Mouse (Mus musculus) myocyte (in vitro differentiated cells): ENCODE measurements around the gene Kidins220.

Experiments used
- CEBPB ChIP-seq: IDR thresholded peaks from 2 replicates; pipeline ENCODE4 v1.6.1; 2011; ENCODE audit warnings: mild to moderate bottlenecking, moderate library complexity; ENCODE audit not compliant: poor library complexity, insufficient read depth, severe bottlenecking
- E2F4 ChIP-seq: IDR thresholded peaks from one replicate; pipeline ENCODE4 v1.6.1; 2011; ENCODE audit warnings: mild to moderate bottlenecking, control low read depth, moderate library complexity; ENCODE audit not compliant: insufficient read depth
- MAX ChIP-seq: IDR thresholded peaks from one replicate; pipeline ENCODE4 v1.6.1; 2011; ENCODE audit warnings: low read depth, mild to moderate bottlenecking, control low read depth
- MYOD1 ChIP-seq, 3 experiments: IDR thresholded peaks; one replicate each; pipeline ENCODE4 v1.6.1; 2011; ENCODE audit warnings: control low read depth in 2 of 3, low read depth in 2 of 3, mild to moderate bottlenecking in 2 of 3, moderate library complexity in 1 of 3; ENCODE audit not compliant: insufficient read length in 2 of 3, control insufficient read depth in 1 of 3
- MYOG ChIP-seq, 3 experiments: IDR thresholded peaks; one replicate each; pipeline ENCODE4 v1.6.1; 2011; ENCODE audit warnings: control low read depth in 2 of 3, low read depth in 2 of 3, mild to moderate bottlenecking in 2 of 3; ENCODE audit not compliant: insufficient read length in 2 of 3, control insufficient read depth in 1 of 3, insufficient read depth in 1 of 3
- POLR2A ChIP-seq: IDR thresholded peaks from one replicate; pipeline ENCODE4 v1.6.1; 2011; ENCODE audit warnings: low read depth, mild to moderate bottlenecking, control low read depth, moderate library complexity; ENCODE audit not compliant: insufficient read length
- POLR2AphosphoS2 ChIP-seq: IDR thresholded peaks from one replicate; pipeline ENCODE4 v1.6.1; 2011; ENCODE audit warnings: low read depth, control low read depth; ENCODE audit not compliant: insufficient read length
- TCF12 ChIP-seq: IDR thresholded peaks from one replicate; pipeline ENCODE4 v1.6.1; 2011; ENCODE audit warnings: mild to moderate bottlenecking, control low read depth; ENCODE audit not compliant: poor library complexity, insufficient read depth, severe bottlenecking
- TCF3 ChIP-seq: IDR thresholded peaks from one replicate; pipeline ENCODE4 v1.6.1; 2011; ENCODE audit warnings: low read depth, control low read depth; ENCODE audit not compliant: insufficient read length
- USF1 ChIP-seq: IDR thresholded peaks from one replicate; pipeline ENCODE4 v1.6.1; 2011; ENCODE audit warnings: low read depth, mild to moderate bottlenecking, control low read depth, moderate library complexity

DNA sequence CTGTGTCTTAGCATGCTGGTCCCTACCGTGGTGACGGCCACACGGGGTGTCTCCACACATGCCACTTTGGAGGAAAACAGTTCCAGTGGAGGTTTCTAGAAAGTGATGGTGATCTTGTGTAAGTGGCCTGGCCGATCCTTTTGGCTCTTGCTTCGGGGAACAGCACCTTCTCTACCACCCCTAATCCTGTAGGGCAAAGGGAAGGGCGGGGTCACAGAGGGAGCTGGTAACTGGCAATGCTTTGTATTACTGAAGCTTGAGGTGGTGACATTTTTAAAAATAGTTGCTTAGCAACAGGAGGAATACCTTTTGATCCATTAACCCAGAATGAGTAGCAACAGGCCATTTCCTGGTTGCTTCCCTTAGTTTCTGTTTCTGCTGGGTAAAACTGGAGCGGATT lies 12.9 kb upstream of the Kidins220 start:
- no peak for TF ChIP-seq CEBPB
- TF ChIP-seq POLR2A: no peak
- no peak for TF ChIP-seq MYOG (IDR thresholded peaks at IDR 0.05; ENCODE audit: control insufficient read depth in 1 of 3, insufficient read depth in 1 of 3, insufficient read length in 2 of 3, low read depth in 2 of 3)
- no peak for TF ChIP-seq POLR2AphosphoS2
- no peak for TF ChIP-seq MYOD1 (IDR thresholded peaks at IDR 0.05; ENCODE audit: control insufficient read depth in 1 of 3, insufficient read length in 2 of 3, low read depth in 2 of 3)
- no peak for TF ChIP-seq TCF3
- TF ChIP-seq TCF12: no peak
- TF ChIP-seq MAX: no peak
- TF ChIP-seq USF1: no peak
- TF ChIP-seq E2F4: no peak
